Mouse (Mus musculus): ENCODE measurements around the gene Stxbp5.

Gene Stxbp5

GRCm38 (mm10) chr10:9754893-9755541 is 145.9 kb downstream of the Stxbp5 start:
- DNase-seq (ENCODE audit: low spot score) = peak; percentile 70

DNA sequence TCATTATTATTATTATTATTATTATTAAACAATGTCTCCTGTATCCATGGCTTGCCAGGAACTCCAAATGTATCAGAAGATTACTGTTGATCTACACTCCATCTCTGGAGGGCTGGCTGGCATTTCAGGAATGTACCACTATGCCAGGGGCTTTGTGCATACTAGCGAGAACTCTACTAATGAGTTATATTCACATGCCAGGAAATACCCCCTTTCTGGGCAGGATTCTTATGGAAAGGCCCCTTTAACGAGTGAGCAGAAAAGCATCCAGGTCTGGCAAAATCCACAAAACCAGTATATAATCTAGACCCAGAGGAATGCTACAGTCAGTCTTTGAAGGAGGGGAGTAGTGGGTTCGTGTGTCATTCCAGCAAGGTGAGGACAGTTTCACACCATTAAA is 167.0 kb downstream of the Stxbp5 start:
- no peak for DNase-seq (ENCODE audit: low spot score)

DNA sequence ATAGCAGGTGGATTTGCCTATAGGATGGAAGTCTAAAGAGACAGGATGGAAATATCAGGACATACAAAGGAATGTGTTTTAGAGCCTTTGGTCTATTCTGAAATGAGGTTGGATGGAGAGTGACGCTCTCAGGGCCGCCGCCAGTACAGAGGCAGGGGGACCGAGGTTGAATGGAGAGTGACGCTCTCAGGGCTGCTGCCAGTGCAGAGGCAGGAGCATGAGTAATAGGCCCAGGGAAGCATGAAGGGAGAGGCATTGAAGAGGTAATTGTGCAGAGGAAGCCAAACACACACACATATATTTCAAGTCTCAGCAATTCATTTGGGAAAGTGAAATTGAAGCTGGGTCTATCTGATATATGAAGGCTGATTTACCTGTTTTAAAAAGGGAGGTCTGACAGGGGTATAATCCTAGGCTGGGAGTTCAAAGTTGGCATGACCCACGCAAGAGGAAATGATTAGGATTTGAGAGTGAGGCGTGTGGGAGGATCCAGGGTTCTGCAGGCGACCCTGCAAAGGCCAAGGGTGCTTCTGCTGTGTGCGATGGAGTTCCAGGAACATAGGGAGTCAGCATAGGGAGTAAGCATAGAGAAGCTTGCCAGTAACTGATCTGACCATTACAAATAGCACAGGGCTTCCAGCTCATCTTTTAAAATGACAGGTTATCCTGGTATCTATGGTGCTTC is 168.7 kb downstream of the Stxbp5 start:
- DNase-seq (ENCODE audit: low spot score) = no peak

DNA sequence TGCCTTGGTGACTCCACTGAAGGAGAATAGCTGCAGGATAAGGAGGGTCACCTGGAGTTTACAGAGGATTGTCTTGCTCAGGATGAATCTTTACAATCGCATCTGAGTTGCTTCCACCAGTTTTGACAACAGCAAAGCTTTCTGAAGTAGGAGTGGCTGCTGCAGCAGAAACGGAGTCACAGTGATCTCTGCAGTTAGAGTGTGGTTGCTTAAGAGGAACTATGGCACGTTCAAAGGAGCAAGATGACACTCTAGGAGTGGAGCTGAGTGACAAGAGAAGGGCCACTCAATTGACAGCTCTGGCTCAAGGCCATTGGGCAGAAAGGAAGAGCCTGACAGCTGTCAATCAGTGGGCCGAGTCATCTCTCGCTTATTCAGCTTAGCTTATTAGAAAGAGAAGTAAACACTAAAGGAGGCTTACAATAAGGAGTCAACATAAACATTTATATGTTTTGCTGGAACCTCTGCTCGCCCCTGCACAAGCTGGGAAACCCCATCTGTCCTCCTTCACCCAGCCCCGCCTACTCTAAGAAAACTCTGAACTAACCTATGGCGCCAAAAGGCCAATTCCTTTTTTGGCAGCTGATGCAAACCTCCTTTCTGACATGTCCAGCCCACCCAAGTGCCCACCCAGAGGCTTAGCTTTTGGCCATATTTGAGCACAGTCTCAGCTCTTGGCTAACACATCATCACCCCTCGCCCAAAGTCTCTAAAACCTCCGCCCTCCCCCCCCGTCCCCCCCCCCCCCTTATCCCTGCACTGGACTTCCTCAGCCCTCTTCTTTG is 178.2 kb downstream of the Stxbp5 start:
- DNase-seq (ENCODE audit: low spot score) = no peak

- DNase-seq (ENCODE audit: low spot score) = no peak
These were observed 180.9 kb downstream of the Stxbp5 start for GRCm38 (mm10) chr10:9720027-9720426.

DNA sequence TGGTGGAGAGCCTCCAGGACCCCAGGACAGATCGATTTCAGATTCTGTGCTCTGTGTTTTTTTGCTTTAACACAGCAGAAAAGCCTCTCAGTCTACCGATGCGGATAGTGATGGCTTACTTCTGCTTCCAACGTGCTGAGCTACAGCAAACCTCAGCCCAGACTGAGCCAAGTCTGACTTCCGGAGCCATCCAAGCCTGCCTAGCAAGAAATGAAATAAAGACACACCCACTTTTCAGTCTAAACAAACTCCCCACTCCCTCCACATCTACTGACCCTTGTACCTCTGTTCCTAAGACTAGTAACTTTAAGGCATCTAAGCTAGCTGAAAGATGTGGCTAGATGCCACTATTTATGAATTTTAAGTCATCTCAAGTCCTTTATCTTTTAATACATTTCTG is 182.8 kb downstream of the Stxbp5 start:
- no peak for DNase-seq (ENCODE audit: low spot score)
